Mouse (Mus musculus) midbrain, embryonic 14.5 days (tissue): ENCODE results near the gene Arl15. TPM values are rescaled to one million over a fixed set of nuclear protein-coding genes. Genes with fewer than 3 reads are reported as not detected.

Experiments used
- ATAC-seq: fragments of 200-750 bp; cut with Nextera tagmentation; 2 replicates; pipeline ENCODE4 v1.8.0; 2017; ENCODE audit warnings: moderate number of reproducible peaks, moderate library complexity; ENCODE audit not compliant: low FRiP score, low TSS enrichment
- DNase-seq: peaks from one replicate; pipeline ENCODE4 v3.0.0-alpha.2; 2015
- H3K27ac ChIP-seq: fragments of 300-500 bp; sonication (generic); replicated peaks from 2 replicates; pipeline ENCODE4 v1.5.1; 2014; ENCODE audit warnings: mild to moderate bottlenecking, low read depth, low read length, moderate library complexity
- H3K27me3 ChIP-seq: fragments of 300-500 bp; sonication (generic); 2 replicates; pipeline ENCODE4 v1.6.1; 2014; ENCODE audit warnings: low read length, control low read depth, mixed read lengths; ENCODE audit not compliant: control insufficient read depth, insufficient read depth
- H3K36me3 ChIP-seq: fragments of 300-500 bp; sonication (generic); 2 replicates; pipeline ENCODE4 v1.6.1; 2014; ENCODE audit warnings: low read length, control low read depth; ENCODE audit not compliant: control insufficient read depth, insufficient read depth
- H3K4me1 ChIP-seq: fragments of 300-500 bp; sonication (generic); 2 replicates; pipeline ENCODE4 v1.6.1; 2014; ENCODE audit warnings: mild to moderate bottlenecking, antibody characterized with exemption, low read length, control low read depth; ENCODE audit not compliant: control insufficient read depth, insufficient read depth
- H3K4me2 ChIP-seq: fragments of 300-500 bp; sonication (generic); 2 replicates; pipeline ENCODE4 v1.6.1; 2014; ENCODE audit warnings: mild to moderate bottlenecking, low read length, moderate library complexity
- H3K4me3 ChIP-seq: fragments of 300-500 bp; sonication (generic); replicated peaks from 2 replicates; pipeline ENCODE4 v1.5.1; 2014; ENCODE audit warnings: low read depth, low read length
- H3K9ac ChIP-seq: fragments of 300-500 bp; sonication (generic); replicated peaks from 2 replicates; pipeline ENCODE4 v1.6.1; 2014; ENCODE audit warnings: mild to moderate bottlenecking, low read length, moderate library complexity
- H3K9me3 ChIP-seq: fragments of 300-500 bp; sonication (generic); 2 replicates; pipeline ENCODE4 v1.6.1; 2016; ENCODE audit warnings: low read length, control low read depth, mixed read lengths; ENCODE audit not compliant: control insufficient read depth
- WGBS: fragments of 180-500 bp; shearing (Covaris S2); extraction: QIAGEN DNeasy Blood & Tissue Kit; methylation state at CpG from one replicate; pipeline ENCODE4 v1.1.7; 2014; 5-methylcytosine and 5-hydroxymethylcytosine counted together
- polyA plus RNA-seq: library from polyadenylated mRNA; unstranded; fragments of >200 nt; fragmentation: Nextera tagmentation; extraction: Ambion mirVana; gene quantifications from 2 replicates; pipeline ENCODE4 v1.2.1, GENCODE M21; 2014

Arl15 gene
- polyA plus RNA-seq, 1 experiment from 2014 or later: 24.5 TPM

DNA sequence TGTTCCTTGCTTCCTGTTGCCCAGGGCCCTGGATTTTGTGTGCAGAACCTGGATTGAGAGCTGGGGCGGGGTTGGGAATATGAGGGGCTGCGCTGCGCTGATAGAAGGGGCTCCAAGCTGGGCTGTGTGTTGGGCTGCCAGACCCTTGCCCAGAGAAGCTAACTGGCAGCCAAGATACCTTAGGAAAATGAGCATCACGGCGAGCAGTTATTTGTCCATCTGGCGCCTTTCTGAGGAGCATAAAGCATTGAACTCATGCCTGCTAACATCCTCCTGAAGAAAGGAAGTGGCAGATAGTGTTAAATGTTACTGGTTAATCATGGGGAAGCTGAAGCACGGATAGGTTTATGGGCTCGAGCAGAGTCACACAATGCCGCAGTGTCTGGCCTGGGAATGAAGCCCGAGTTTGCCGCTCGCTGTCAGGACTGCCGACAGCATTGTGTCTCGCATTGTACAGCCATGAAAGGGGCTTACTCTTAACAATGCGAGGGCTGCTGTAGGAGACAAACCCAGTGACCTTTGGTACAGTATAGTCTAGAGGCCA lies 123.6 kb downstream of the Arl15 start:
- Histone ChIP-seq H3K27ac (peak overlapping the region; percentile 68), H3K4me2 (peak overlapping the region; percentile 40), H3K36me3 (no peaks in the 10 kb centered on the region), H3K4me1 (peaks cover 31% of the 10 kb centered on the region), H3K9me3 (no peaks in the 10 kb centered on the region), H3K27me3 (no peaks in the 10 kb centered on the region), H3K4me3 (0 out of 2 replicates have a peak overlapping the region, but pooled peaks have one; percentile 2), H3K9ac (peak overlapping the region; percentile 17; the same call in 1 of the 2 replicates)
- ATAC-seq (peak; percentile 76), DNase-seq (peak; percentile 81)
- 8% methylated on average over 15 of the region's 15 CpGs for WGBS

DNA sequence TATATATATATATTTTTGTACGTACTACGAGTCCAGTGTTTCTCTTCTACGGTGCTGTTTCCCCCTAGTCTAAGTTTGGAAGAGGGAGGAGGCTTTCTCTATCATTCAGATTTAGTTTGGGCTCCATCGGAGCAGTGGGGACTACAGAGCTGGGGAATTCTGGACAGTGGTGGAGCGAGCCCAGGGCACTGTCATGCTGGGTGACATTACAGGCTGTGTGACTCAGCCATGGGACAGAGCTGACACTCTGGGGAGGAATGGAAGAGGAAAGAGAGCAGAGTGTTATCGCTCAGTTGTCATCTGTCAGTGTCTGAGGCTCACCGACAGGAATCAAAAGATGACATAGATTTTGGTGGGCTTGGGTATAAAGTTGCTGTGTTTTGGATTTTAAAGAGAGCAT lies 124.4 kb downstream of the Arl15 start:
- Histone ChIP-seq H3K27ac (0 out of 2 replicates have a peak overlapping the region, but pooled peaks have one; percentile 42), H3K9me3 (no peaks in the 10 kb centered on the region), H3K4me1 (peaks cover 30% of the 10 kb centered on the region), H3K36me3 (no peaks in the 10 kb centered on the region), H3K4me2 (peak overlapping the region; percentile 40; the same call in 1 of the 2 replicates), H3K4me3 (no peak overlapping the region), H3K9ac (no peak overlapping the region), H3K27me3 (no peaks in the 10 kb centered on the region)
- WGBS: 43% methylated on average over 7 of the region's 7 CpGs
- DNase-seq (no peak), ATAC-seq (no peak)

DNA sequence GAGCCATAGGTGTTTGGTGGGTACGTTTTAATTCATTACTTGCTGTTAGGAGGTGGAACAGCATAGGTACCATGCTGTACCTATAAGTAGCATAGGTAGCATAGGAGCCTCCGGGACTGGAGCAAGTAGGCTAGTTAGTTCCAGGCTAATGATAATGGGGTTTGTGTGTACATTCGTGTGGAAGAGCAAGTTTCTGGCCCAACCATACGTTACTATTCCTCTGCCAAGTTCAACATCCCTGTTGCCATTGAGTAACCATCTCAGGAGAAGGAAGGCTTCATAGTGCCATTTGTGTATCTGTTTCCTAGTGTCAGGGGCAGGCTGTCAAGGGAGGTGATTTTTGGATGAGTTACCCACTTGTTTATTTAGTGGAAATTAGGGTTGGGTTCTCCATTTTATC lies 141.4 kb downstream of the Arl15 start:
- no peak overlapping the region for H3K9ac ChIP-seq
- H3K4me1 ChIP-seq: no peaks in the 10 kb centered on the region
- ATAC-seq (no peak), DNase-seq (no peak)
- H3K36me3 ChIP-seq: no peaks in the 10 kb centered on the region
- no peak overlapping the region for H3K27ac ChIP-seq
- no peak overlapping the region for H3K4me2 ChIP-seq
- no peaks in the 10 kb centered on the region for H3K27me3 ChIP-seq
- H3K9me3 ChIP-seq: no peaks in the 10 kb centered on the region
- WGBS: 94% methylated on average over 4 of the region's 4 CpGs
- H3K4me3 ChIP-seq: no peak overlapping the region

- no peak overlapping the region for H3K9ac ChIP-seq
- ATAC-seq: no peak
- no peak for DNase-seq
- no peak overlapping the region for H3K4me2 ChIP-seq
- H3K27me3 ChIP-seq: no peaks in the 10 kb centered on the region
- H3K27ac ChIP-seq: no peak overlapping the region
- no peak overlapping the region for H3K4me3 ChIP-seq
- WGBS: 93% methylated on average over 5 of the region's 5 CpGs
- no peaks in the 10 kb centered on the region for H3K4me1 ChIP-seq
- no peaks in the 10 kb centered on the region for H3K36me3 ChIP-seq
- no peaks in the 10 kb centered on the region for H3K9me3 ChIP-seq
Observed at GRCm38 (mm10) chr13:113937231-113937630, 142.9 kb downstream of the Arl15 start.

- 88% methylated on average over 9 of the region's 9 CpGs for WGBS
Observed at GRCm38 (mm10) chr13:113938561-113938960, 144.3 kb downstream of the Arl15 start.

DNA sequence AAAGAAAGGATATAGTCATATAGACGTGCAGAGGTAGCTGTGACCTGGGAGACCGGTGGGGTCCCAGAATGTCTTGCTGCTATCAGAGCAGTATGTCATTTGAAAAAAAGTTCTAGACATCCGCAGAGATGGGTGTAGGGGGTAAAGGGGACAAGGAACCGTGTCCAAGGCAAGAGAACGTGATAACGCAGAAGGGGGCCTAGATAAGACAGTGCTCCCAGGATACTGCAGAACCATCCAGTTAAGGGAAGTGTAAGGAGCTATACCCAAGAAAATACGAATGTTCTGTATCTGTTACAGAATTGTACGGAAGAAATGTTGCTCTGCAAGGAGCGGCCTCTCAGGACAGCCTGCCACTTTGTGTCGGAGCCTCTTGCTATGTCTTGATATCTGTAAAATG lies 144.8 kb downstream of the Arl15 start:
- H3K27ac ChIP-seq: no peak overlapping the region
- no peak overlapping the region for H3K4me3 ChIP-seq
- H3K9ac ChIP-seq: no peak overlapping the region
- DNase-seq (no peak), ATAC-seq (no peak)
- no peak overlapping the region for H3K4me2 ChIP-seq
- no peaks in the 10 kb centered on the region for H3K36me3 ChIP-seq
- no peaks in the 10 kb centered on the region for H3K27me3 ChIP-seq
- WGBS: 89% methylated on average over 10 of the region's 10 CpGs
- no peaks in the 10 kb centered on the region for H3K9me3 ChIP-seq
- no peaks in the 10 kb centered on the region for H3K4me1 ChIP-seq

More at GRCm38 (mm10) chr13:113938561-113938960, 144.3 kb downstream of the Arl15 start:
- Histone ChIP-seq H3K36me3 (no peaks in the 10 kb centered on the region), H3K27ac (no peak overlapping the region), H3K4me2 (no peak overlapping the region), H3K4me1 (no peaks in the 10 kb centered on the region), H3K9ac (no peak overlapping the region), H3K4me3 (no peak overlapping the region), H3K27me3 (no peaks in the 10 kb centered on the region), H3K9me3 (no peaks in the 10 kb centered on the region)
- DNase-seq (no peak), ATAC-seq (no peak)

GRCm38 (mm10) chr13:113939681-113940080 lies 145.4 kb downstream of the Arl15 start:
- Histone ChIP-seq H3K27ac (no peak overlapping the region), H3K9me3 (no peaks in the 10 kb centered on the region), H3K36me3 (no peaks in the 10 kb centered on the region), H3K9ac (no peak overlapping the region), H3K27me3 (no peaks in the 10 kb centered on the region), H3K4me3 (no peak overlapping the region), H3K4me2 (no peak overlapping the region), H3K4me1 (no peaks in the 10 kb centered on the region)
- 82% methylated on average over 3 of the region's 3 CpGs for WGBS
- DNase-seq (no peak), ATAC-seq (no peak)

DNA sequence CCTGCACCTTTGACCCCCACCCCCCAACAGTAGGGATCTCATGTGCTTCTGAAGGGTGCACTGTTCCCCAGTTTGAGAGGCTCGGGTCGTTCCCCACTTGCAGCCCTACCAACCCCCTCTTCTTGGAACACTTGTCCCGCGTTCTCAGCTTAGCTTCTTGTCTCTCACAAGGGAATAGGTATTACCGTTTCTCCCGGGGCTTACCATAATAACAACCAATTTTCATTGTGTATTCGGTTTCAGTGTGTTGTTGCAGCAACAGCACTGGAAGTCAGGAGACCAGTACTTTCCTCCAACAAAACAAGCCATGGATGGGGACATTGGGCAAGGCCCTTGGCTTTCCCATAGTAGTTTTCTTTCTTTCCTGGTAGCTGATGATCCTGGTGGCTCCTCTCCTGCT lies 145.8 kb downstream of the Arl15 start:
- Histone ChIP-seq H3K4me3 (no peak overlapping the region), H3K9ac (no peak overlapping the region), H3K27me3 (no peaks in the 10 kb centered on the region), H3K4me2 (no peak overlapping the region), H3K27ac (no peak overlapping the region), H3K9me3 (no peaks in the 10 kb centered on the region), H3K4me1 (no peaks in the 10 kb centered on the region), H3K36me3 (no peaks in the 10 kb centered on the region)
- 89% methylated on average over 7 of the region's 7 CpGs for WGBS
- ATAC-seq (no peak), DNase-seq (no peak)

- Histone ChIP-seq H3K4me1 (no peaks in the 10 kb centered on the region), H3K27me3 (no peaks in the 10 kb centered on the region), H3K27ac (no peak overlapping the region), H3K36me3 (no peaks in the 10 kb centered on the region), H3K4me2 (no peak overlapping the region), H3K9me3 (no peaks in the 10 kb centered on the region), H3K4me3 (no peak overlapping the region), H3K9ac (no peak overlapping the region)
- DNase-seq: no peak
- 88% methylated on average over 3 of the region's 3 CpGs for WGBS
- ATAC-seq: no peak
Observed at GRCm38 (mm10) chr13:113941943-113942342, 147.6 kb downstream of the Arl15 start.
